Mouse (Mus musculus) hindbrain, embryonic 11.5 days (tissue): ENCODE data around the gene Stfa3. TPM values are rescaled to one million over a fixed set of nuclear protein-coding genes. Genes with fewer than 3 reads are reported as not detected.

Source experiments
- ATAC-seq: fragments of 200-750 bp; cut with Nextera tagmentation; 2 replicates; pipeline ENCODE4 v1.8.0; 2017; ENCODE audit warnings: mild to moderate bottlenecking, moderate TSS enrichment, moderate library complexity; ENCODE audit not compliant: low FRiP score
- DNase-seq: peaks from one replicate; pipeline ENCODE4 v3.0.0-alpha.2; 2015; ENCODE audit warnings: low spot score
- H3K27ac ChIP-seq: fragments of 300-500 bp; sonication (generic); 2 replicates; pipeline ENCODE4 v1.5.1; 2014; ENCODE audit warnings: mild to moderate bottlenecking, low read depth, low read length
- H3K27me3 ChIP-seq: fragments of 300-500 bp; sonication (generic); 2 replicates; pipeline ENCODE4 v1.6.1; 2014; ENCODE audit warnings: mild to moderate bottlenecking, low read length, moderate library complexity, mixed read lengths; ENCODE audit not compliant: control insufficient read depth, insufficient read depth
- H3K36me3 ChIP-seq: fragments of 300-500 bp; sonication (generic); 2 replicates; pipeline ENCODE4 v1.6.1; 2014; ENCODE audit warnings: mild to moderate bottlenecking, low read length, moderate library complexity, mixed read lengths; ENCODE audit not compliant: control insufficient read depth, insufficient read depth
- H3K4me1 ChIP-seq: fragments of 300-500 bp; sonication (generic); replicated peaks from 2 replicates; pipeline ENCODE4 v1.6.1; 2014; ENCODE audit warnings: low read length, mixed read lengths; ENCODE audit not compliant: control insufficient read depth, insufficient read depth
- H3K4me2 ChIP-seq: fragments of 300-500 bp; sonication (generic); replicated peaks from 2 replicates; pipeline ENCODE4 v1.6.1; 2014; ENCODE audit warnings: mild to moderate bottlenecking, low read depth, low read length
- H3K4me3 ChIP-seq: fragments of 300-500 bp; sonication (generic); 2 replicates; pipeline ENCODE4 v1.5.1; 2014; ENCODE audit warnings: low read depth, low read length
- H3K9ac ChIP-seq: fragments of 300-500 bp; sonication (generic); 2 replicates; pipeline ENCODE4 v1.6.1; 2014; ENCODE audit warnings: low read depth, low read length
- H3K9me3 ChIP-seq: fragments of 300-500 bp; sonication (generic); 2 replicates; pipeline ENCODE4 v1.6.1; 2016; ENCODE audit warnings: low read length; ENCODE audit not compliant: control insufficient read depth
- WGBS: fragments of 180-500 bp; shearing (Covaris S2); extraction: QIAGEN DNeasy Blood & Tissue Kit; methylation state at CpG from one replicate; pipeline ENCODE4 v1.1.7; 2014; 5-methylcytosine and 5-hydroxymethylcytosine counted together
- polyA plus RNA-seq: library from polyadenylated mRNA; unstranded; fragments of >200 nt; fragmentation: Nextera tagmentation; extraction: Ambion mirVana; gene quantifications from 2 replicates; pipeline ENCODE4 v1.2.1, GENCODE M21; 2014

The Stfa3 gene
- polyA plus RNA-seq = not detected in 2 replicates

DNA sequence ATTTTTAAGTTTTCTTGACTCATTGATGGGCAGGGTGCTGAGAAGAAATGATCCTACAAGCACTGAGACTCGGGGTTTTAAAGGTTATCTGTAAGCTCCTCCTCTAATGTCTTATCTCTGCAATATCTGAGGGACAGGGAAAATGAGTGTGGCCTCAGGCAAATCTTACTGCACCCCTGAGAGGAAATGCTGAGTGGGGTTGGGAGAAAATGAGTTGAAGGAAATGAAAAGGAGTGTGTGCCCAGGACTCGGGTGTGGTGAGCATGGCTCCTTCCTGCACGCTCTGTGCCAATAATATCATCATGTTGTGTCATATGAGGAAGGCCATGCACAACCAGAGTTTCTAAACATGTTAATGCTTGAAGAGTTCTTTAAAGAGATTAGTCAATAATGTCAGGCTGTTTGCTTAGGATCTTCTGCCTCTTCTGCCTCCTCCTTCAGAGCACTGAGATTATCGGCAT, at the start of gene Stfa3:
Gene Stfa3 (minus strand): TSS at position 51 of the 461 bp plus-strand sequence.
- Histone ChIP-seq H3K9me3 (no peaks in the 10 kb centered on the region), H3K27ac (no peak within 1 kb of the TSS), H3K27me3 (no peaks in the 10 kb centered on the region), H3K9ac (no peak within 1 kb of the TSS), H3K36me3 (no peaks in the 10 kb centered on the region), H3K4me3 (no peak within 1 kb of the TSS), H3K4me2 (no peak within 1 kb of the TSS), H3K4me1 (no peaks in the 10 kb centered on the region)
- 92% methylated on average over 4 of the region's 4 CpGs for WGBS
- DNase-seq = no peak
- no peak for ATAC-seq

DNA sequence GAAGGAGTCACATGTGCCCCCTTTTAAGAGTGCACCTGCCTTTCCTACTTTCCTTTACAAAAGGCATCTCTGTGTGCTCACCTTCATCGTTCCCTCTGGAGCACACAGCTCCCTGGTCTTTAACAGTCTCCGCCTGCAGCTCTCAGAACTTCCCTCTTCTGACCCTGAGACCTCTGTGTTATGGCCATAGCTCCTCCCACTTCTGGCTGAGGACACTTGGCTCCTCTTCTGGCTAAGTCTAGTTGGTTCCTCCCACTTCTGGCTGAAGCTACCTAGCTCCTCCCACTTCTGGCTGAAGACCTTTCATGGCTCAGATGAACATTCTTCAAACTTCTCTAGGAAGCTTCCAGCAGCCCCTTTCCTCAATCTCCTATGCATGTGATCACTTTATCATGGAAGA, 47.1 kb upstream of the Stfa3 start:
- DNase-seq = no peak
- Histone ChIP-seq H3K4me2 (no peak overlapping the region), H3K9ac (no peak overlapping the region), H3K27ac (no peak overlapping the region), H3K4me1 (no peaks in the 10 kb centered on the region), H3K4me3 (no peak overlapping the region), H3K36me3 (no peaks in the 10 kb centered on the region), H3K9me3 (no peaks in the 10 kb centered on the region), H3K27me3 (no peaks in the 10 kb centered on the region)
- WGBS = 73% methylated on average over 2 of the region's 2 CpGs
- ATAC-seq = no peak

DNA sequence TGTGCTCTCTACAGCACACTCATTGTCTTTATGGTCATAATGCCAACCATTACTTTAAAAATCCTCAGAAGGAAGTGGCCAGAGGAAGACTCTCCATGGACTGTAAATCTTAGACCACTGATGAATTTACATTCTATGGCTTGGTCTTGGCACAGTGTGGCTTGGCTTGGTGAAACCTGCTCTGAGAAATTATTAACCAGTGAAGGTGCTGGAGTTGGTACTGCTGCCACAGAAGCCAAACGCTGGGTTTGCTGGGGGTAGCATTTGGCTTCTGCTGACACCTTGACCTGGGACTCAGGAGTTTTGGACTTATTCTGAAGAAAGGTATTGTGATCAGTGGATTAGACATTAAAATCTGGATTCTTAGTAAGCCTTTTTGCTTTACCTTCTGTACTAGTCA, 37.2 kb upstream of the Stfa3 start:
- Histone ChIP-seq H3K4me3 (no peak overlapping the region), H3K4me1 (no peaks in the 10 kb centered on the region), H3K9ac (no peak overlapping the region), H3K9me3 (no peaks in the 10 kb centered on the region), H3K27ac (no peak overlapping the region), H3K27me3 (no peaks in the 10 kb centered on the region), H3K36me3 (no peaks in the 10 kb centered on the region), H3K4me2 (no peak overlapping the region)
- ATAC-seq (no peak), DNase-seq (no peak)
- WGBS = 78% methylated on average over 1 of the region's 1 CpGs

DNA sequence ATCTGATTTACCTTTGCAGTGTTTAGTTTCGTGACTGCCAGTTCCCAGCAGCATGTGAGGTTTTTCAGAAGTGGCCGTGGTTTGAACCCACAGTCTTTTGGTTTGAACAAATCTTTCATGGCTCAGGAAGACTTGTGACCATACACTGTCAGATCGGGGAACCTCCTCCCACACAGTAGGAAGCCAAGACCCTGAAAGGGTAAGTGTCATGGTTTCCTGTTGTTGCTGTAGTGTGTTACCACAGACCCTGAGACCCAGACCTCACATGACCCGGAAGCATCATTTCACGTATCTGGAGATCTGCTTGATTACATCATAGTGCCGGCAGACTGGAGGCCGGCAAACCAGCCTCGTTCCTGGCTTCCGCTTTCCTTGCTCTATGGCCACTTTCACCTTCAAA, 21.7 kb upstream of the Stfa3 start:
- Histone ChIP-seq H3K9me3 (no peaks in the 10 kb centered on the region), H3K4me1 (no peaks in the 10 kb centered on the region), H3K27me3 (no peaks in the 10 kb centered on the region), H3K4me2 (no peak overlapping the region), H3K36me3 (no peaks in the 10 kb centered on the region), H3K9ac (no peak overlapping the region), H3K27ac (no peak overlapping the region), H3K4me3 (no peak overlapping the region)
- 85% methylated on average over 9 of the region's 9 CpGs for WGBS
- ATAC-seq (no peak), DNase-seq (no peak)

DNA sequence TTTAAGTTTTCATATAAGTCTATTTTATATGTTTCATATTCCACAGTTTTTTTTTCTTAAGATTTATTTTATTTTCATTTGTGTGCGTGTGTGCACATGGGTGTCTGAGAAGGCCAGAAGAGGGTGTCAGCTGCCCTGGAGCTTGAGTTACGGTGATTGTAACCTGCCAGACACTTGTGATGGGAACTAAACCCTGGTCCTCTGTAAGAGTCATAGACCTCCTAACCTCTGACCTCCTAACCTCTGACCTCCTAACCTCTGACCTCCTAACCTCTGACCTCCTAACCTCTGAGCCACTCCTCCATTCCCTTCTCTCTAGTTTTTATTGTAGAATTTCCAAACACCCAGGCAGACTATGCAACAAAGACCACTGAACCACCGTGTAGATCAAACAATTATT, 20.3 kb upstream of the Stfa3 start:
- H3K9ac ChIP-seq = no peak overlapping the region
- no peaks in the 10 kb centered on the region for H3K9me3 ChIP-seq
- H3K4me3 ChIP-seq = no peak overlapping the region
- H3K4me1 ChIP-seq = no peaks in the 10 kb centered on the region
- DNase-seq = no peak
- no peaks in the 10 kb centered on the region for H3K36me3 ChIP-seq
- no peaks in the 10 kb centered on the region for H3K27me3 ChIP-seq
- WGBS = 93% methylated on average over 3 of the region's 3 CpGs
- no peak overlapping the region for H3K27ac ChIP-seq
- ATAC-seq = no peak
- no peak overlapping the region for H3K4me2 ChIP-seq

DNA sequence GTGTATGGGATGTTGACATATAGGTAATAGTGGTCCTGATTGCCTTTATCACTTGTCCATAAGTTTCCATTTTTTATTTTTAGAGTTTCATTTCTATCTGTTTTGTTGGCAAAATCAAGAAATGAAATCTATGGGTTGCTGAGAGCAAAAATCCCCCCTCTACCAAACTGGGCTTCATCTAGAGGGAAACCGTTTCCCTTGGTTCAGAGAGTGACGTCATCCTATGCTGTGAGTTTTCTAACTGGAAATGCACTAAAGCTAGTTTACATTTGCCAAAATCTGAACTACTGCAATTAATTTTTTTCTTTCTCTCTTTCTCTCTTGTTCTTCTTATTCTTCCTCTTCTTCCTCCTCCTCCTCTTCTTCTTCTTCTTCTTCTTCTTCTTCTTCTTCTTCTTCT, 19.7 kb upstream of the Stfa3 start:
- DNase-seq = no peak
- Histone ChIP-seq H3K27ac (no peak overlapping the region), H3K27me3 (no peaks in the 10 kb centered on the region), H3K4me3 (no peak overlapping the region), H3K36me3 (no peaks in the 10 kb centered on the region), H3K9ac (no peak overlapping the region), H3K9me3 (no peaks in the 10 kb centered on the region), H3K4me2 (no peak overlapping the region), H3K4me1 (no peaks in the 10 kb centered on the region)
- ATAC-seq = no peak
- WGBS = 88% methylated on average over 2 of the region's 2 CpGs

DNA sequence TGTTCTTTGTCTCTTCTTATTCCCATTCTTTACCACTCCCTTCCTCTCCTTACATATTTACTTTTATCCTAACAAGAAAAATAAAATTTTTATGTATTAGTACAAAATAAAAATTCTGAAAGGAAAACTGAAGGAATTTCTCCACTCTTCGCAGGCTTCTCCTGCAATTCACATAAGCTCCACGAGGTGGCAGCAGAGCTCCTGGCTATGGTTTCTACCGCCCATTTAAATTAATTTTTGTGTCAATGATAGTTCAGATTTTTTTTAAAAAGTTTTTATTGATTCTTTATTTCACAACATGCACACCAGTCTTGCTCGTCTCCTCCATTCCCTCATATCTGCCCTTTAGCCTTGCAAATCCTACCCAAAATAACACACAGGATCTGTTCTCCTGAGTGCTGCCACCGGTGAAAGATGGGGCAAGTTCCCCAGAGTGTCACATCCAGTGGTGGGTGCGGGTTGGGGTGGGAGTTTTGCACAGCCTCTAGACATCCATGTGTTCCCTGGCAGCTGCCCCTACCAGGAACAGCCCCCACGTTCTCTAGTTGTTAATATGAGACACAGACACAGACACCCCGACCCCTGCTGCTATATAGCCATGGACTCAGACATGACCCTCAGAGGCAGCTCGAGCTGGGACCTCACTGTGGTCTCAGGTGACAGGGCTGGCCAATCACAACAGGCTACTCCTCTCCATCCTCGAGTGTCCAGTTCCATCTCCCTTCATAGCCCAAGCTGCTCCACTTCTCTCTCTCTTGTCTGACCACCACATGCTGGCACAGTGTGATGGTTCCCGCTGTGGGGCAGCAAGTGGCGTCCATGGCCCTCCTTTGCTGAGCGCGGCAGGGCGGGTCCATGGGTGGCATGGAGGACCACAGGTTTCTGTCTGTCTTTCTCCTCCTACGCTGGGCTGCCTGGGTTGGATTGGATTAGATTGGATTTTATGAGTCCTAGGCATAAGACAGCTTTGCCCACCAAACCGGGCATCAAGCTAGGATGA, 18.3 kb upstream of the Stfa3 start:
- no peak overlapping the region for H3K27ac ChIP-seq
- DNase-seq = peak; percentile 65
- H3K4me3 ChIP-seq = no peak overlapping the region
- no peaks in the 10 kb centered on the region for H3K9me3 ChIP-seq
- no peak overlapping the region for H3K4me2 ChIP-seq
- H3K9ac ChIP-seq = no peak overlapping the region
- WGBS = 48% methylated on average over 17 of the region's 17 CpGs
- no peaks in the 10 kb centered on the region for H3K27me3 ChIP-seq
- no peaks in the 10 kb centered on the region for H3K4me1 ChIP-seq
- ATAC-seq = peak; percentile 58
- H3K36me3 ChIP-seq = no peaks in the 10 kb centered on the region

DNA sequence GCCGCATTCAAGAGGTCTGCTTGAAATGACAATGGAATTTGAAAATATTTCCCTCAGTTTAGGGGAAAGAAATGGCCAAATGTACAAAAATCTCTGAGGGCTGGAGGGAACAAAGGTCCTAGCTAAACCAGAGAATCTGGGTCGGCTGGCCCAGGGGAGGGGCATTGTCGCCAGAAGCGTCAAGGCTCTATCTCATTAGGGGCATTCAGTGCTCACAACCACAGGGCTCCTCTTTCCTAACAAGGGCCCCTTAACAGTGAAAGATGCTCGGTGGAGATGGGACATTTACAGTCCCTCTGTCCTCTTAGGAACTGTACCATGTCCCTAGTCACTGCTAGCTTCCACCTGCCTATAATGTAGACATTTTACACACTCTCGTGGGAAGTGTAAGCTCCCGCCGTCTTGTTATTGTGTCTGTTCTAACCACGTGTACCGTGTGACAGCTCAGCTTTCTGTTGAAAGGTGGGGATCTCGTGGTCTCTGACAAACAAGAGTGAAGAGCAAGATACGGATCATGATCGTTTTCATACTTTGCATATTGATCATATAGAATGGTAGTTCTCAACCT, 16.0 kb upstream of the Stfa3 start:
- H3K4me2 ChIP-seq = no peak overlapping the region
- H3K9me3 ChIP-seq = no peaks in the 10 kb centered on the region
- 55% methylated on average over 13 of the region's 13 CpGs for WGBS
- no peak overlapping the region for H3K4me3 ChIP-seq
- no peak overlapping the region for H3K27ac ChIP-seq
- peak; percentile 19 for DNase-seq
- no peaks in the 10 kb centered on the region for H3K4me1 ChIP-seq
- ATAC-seq = no peak; the same call in 1 of the 2 replicates
- H3K27me3 ChIP-seq = no peaks in the 10 kb centered on the region
- H3K9ac ChIP-seq = no peak overlapping the region
- no peaks in the 10 kb centered on the region for H3K36me3 ChIP-seq
